Mouse (Mus musculus) brain, embryonic 14.5 days (tissue): ENCODE data around the gene Coro1b. TPM values are rescaled to one million over a fixed set of nuclear protein-coding genes. Genes with fewer than 3 reads are reported as not detected.

Experiments
- DNase-seq: peaks from one replicate; pipeline ENCODE4 v3.0.0-alpha.2; 2011; ENCODE audit warnings: low read depth
- CTCF ChIP-seq: fragments of 200-500 bp; IDR thresholded peaks from 2 replicates; pipeline ENCODE4 v1.5.1; 2012; ENCODE audit warnings: inconsistent platforms, mild to moderate bottlenecking, moderate library complexity, borderline replicate concordance; ENCODE audit not compliant: insufficient read depth, insufficient read length; ENCODE audit errors: extremely low read depth
- POLR2A ChIP-seq: fragments of 200-500 bp; IDR thresholded peaks from 2 replicates; pipeline ENCODE4 v1.6.1; 2012; ENCODE audit warnings: mild to moderate bottlenecking, inconsistent platforms, borderline replicate concordance; ENCODE audit not compliant: poor library complexity, insufficient read depth, insufficient read length, severe bottlenecking; ENCODE audit errors: extremely low read depth
- polyA plus RNA-seq: library from polyadenylated mRNA; depleted of rRNA; stranded (reverse); fragments of >200 nt; gene quantifications from 2 replicates; pipeline ENCODE4 v1.2.3, GENCODE M21; 2012

Coro1b gene
- polyA plus RNA-seq, 1 experiment = 210 TPM

DNA sequence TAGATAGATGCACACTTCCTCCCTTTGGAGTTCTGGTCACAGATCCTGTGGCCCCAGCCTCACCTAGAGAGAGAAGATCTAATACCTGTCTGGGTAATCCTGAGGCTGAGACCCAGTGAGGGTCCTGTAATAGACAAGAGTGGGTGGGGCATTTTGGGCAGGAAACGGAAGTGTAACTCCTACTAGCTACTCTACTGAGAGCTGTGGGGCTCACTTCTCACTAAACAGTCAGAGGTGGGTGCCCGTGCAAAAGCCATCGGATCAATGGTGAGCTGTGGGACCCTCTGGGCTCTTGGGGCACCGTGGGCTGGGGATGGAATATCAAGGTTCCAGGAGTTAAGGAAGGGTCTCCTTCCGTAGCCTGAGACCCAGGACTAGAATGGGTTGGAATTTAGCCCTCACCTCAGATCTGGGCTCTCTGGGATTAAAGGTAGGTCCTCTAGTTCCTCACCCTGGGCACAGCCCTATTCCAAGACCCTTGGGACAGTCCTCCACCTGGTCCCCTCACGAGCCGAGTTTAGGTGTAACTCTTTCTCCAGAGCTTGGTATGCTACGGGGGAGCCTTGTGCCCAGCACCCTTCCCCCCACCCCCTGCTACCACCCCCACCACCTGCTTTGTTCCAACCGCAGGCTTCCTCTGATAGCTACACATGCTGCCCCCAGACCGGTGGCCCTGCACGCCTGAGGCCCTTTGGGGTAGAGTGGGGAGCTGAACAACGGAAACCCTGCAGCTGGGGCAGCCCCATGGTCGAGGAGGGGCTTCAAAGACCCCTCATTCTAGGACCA lies 6.2 kb downstream of the Coro1b start:
- no peak for TF ChIP-seq CTCF
- no peak for TF ChIP-seq POLR2A
- no peak for DNase-seq

DNA sequence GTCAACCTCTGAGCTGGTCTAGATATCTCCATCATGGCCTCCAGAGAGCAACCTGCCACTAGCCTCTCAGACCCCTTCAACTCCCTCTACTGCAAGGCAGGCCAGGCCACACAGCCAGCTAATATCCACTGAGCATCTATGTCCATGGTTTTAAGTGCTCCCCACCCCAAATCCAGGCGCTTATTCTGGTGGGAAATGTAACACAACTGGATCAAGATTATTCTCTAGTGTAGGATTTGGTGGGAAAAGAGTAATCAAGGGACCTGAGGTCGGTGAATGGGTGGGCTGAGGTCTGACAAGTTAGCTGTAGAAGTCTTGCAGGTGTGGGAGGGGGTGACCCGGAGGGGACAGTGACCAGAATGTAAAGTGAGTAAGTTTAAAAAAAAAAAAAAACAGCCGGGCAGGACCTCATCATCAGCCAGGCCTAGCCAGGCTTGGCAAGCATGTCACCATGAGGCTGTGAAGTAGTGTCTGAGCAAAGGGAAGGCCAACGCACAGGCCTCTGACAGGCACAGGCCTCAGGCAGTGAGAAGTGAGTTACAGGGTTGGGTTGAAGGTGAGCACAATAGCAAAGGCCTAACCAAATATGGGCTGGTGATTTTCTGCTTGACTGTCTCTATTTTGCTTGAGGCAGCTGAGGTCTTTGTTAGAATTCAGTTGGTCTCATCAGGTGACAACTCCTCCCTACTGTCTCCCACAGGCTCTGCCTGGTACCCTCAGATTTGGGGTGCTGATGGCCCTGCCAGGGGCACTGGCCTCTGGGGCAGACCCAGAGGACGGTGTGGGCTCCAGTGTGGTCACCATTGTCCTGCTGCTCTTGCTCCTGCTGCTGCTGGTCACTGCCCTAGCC lies 7.0 kb downstream of the Coro1b start:
- no peak for DNase-seq

DNA sequence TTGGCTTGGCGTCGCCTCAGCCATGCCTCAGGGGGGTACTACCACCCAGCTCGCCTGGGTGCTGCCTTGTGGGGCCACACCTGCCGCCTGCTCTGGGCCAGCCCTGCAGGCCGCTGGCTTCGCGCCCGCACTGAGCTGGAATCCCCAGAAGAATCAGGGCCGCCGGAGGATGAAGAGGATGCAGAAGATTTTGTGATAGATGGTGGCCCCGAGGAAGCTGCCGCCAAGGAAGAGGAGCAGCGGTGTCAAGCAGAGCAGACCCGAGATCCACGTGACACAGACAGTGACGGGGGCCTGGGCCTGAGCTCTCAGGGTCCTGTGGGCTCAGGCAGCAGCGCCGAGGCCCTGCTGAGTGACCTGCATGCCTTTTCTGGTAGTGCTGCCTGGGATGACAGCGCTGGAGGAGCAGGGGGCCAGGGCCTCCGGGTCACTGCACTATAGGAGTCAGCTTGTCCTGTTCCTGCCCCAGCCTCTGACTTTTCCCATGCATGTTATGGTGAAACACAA lies 7.7 kb downstream of the Coro1b start:
- TF ChIP-seq CTCF (no peak), POLR2A (no peak)

More for the DNA sequence above, 7.0 kb downstream of the Coro1b start:
- TF ChIP-seq CTCF = no peak
- TF ChIP-seq POLR2A = no peak

DNA sequence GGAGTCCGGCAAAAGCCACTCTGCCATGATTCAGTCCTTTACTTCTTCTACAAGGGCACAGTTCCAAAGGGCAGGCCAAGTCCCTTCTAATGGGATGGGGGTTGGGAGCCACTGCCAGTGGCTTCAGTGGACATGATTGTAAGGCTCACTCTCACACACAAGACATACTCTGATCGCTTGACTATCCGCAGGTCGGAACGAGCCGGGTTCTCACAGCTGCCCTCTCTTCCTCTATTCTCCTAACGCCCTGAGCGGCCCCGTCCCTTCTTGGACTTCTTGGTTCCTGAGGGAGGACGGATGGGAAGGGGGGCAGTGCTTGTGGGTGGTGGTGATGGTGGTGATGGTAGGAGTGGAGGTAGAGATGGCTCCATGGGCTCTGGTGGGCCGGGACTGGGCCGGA lies 8.4 kb downstream of the Coro1b start:
- no peak for DNase-seq
- TF ChIP-seq POLR2A (no peak), CTCF (no peak)

More for the DNA sequence above, 7.7 kb downstream of the Coro1b start:
- no peak for DNase-seq

DNA sequence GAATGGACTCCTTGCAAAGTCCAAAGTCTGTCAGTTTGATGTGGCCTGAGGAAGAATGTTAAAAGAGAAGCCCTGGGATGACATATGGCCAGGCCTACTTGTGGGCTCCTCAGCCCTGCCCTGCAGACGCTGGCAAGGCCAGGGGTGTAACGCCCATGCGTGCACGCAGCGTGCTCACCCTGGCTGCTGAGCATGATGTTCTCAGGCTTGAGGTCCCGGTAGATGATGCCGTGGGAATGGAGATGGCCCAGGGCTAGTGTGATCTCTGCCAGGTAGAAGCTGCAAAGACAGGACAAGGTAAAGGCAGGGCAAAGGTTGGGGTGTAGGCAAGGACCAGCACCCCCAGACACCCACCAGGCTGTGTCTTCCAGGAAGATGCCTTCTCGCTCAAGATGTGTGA lies 10.6 kb downstream of the Coro1b start:
- DNase-seq = no peak
- TF ChIP-seq POLR2A (no peak), CTCF (no peak)

DNA sequence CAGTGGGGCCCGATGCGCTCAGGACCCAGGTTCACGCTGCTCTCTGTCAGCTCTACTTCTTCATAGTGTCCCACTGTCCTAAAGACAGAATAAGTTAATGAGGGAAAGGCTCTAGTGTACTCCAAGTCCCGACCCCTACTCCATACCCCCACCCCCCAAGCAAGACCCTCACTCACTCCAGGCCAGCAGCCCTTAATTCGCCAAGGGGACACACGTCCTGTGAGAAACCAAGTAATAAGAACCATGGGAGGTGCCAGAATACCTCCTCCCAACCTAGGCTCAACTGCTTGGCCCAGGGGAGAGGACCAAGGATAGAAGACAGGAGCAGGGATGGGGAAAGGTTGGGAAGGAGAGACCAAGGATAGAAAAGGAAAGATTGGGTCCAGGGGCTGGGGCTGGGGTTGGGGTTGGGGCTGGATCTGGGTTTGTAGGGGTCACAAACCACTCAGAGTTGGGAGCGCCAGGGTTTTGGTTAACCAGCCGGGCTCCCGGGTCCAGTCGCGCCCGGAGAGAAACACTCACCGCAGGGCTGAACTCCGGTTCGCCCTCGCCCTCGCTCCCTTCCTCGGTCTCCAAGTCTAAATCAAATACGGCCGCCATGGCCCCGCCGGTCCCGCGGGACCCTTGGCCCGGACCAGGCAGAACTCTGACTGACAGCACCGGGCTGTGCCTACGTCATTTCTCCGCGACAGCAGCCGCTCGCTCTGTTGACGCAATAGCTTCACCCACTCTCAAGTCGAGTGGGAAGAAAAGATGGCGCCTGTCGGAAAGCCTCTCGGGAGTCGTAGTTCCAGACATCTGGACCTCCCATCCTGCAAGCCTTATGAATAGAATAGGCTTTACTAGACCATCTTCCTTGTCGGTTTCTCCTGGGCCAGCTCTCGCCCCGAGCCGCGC lies 14.5 kb downstream of the Coro1b start, which contains the start of gene Rps6kb2:
TSS of gene Rps6kb2 (minus strand) at position 709 of the 897 bp plus-strand sequence.
- TF ChIP-seq CTCF = no peak
- TF ChIP-seq POLR2A = no peak
- peak; percentile 99 for DNase-seq

DNA sequence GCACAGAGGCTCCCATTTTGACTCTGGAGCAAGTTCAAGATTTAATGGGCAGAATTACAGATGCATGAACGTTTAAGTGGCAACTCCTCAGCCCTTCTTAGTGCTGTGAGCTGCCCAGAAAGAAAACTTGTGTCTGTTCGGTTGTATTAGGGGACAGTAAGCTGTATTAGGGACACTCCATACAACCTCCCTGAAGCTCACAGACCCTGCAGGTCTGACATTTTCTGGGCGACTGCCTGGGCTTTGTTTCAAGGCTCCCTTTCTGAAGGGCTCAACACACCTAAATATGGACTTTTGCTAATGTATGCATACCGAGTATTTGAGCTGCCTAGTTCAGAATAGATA lies 15.1 kb downstream of the Coro1b start:
- DNase-seq = no peak
- TF ChIP-seq CTCF (no peak), POLR2A (no peak)

DNA sequence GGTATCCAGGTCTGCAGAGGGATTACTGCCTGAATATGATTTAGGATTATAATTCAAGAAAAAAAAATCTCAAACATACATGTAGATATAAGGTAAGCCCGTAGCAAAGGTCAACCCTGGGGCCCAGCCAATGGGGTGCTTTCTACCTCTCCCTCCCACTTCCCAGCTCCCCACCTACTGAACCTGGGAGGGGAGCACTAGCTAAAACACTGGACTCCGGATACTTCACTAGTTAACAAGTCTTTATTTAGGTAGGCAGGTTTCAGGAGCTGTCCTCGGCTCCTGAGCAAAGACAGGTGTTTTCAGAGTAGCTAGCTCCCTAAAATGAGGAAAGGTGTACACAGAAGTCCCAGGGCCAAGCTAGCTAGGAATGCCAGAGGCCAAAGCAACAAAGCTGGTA lies 15.7 kb downstream of the Coro1b start:
- no peak for DNase-seq
- no peak for TF ChIP-seq POLR2A
- no peak for TF ChIP-seq CTCF

DNA sequence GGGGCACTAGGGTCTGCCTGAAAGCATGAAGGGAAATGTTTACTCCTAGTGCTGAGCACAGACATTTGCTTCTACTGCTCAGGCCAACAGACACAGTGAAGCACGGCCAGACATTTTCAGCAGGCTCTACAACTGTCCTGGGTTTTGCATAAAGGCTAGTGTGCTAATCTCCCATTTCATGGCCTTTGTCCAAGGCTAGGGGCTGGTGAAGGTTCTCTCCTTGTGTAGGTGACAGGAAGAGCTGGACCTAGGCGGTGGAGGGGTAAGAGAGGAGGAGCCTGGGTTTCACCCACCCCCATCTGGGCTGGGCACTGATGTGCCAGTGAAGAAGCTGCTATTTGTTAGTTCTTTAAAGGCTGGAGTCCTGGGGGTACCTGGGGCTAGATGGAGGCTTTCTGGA lies 16.3 kb downstream of the Coro1b start:
- TF ChIP-seq CTCF (no peak), POLR2A (no peak)

DNA sequence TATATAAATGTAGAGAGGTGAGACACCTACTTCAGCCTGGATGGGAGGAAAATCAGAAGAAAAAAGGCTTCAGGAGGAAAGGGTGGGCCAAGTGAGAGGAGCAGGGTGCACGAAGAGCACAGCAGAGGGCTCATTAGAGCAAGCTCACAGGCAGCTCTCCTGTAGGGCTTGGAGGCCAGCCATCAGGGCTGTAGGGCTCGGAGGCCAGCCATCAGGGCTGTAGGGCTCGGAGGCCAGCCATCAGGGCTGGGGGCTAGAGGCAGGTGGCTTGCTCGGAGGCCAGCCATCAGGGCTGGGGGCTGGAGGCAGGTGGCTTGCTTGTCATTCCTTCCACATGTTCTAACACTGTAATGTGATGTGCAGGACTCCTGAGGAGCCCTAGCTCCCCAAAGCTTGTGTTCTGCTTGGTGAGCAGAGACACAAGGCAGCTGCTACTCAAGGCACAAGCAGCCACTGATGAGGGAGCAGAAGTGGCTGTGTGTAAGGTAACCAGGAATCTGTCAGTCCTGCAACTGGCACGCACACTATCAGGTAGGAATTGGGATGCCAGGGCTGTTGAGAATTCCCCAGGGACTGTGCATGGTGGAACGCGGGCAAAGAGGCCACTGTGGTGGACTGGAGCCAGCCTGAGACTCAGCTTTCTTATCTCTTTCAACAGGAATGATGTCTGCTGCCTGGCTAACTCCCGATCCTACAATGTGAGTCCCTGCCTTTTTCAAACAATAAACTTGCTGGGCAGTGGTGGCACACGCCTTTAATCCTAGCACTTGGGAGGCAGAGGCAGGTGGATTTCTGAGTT lies 18.5 kb downstream of the Coro1b start:
- no peak for DNase-seq
- no peak for TF ChIP-seq POLR2A
- TF ChIP-seq CTCF = no peak

More for the DNA sequence above, 16.3 kb downstream of the Coro1b start:
- DNase-seq = no peak
